Mouse (Mus musculus) cerebellum, adult 11 months (tissue): ENCODE data around the gene BC024978.
A peak's percentile ranks its signal among the peaks of the same experiment; 100 is the strongest.

ENCODE experiments used
- DNase-seq: peaks from one replicate; pipeline ENCODE4 v3.0.0; 2022

The BC024978 gene

DNA sequence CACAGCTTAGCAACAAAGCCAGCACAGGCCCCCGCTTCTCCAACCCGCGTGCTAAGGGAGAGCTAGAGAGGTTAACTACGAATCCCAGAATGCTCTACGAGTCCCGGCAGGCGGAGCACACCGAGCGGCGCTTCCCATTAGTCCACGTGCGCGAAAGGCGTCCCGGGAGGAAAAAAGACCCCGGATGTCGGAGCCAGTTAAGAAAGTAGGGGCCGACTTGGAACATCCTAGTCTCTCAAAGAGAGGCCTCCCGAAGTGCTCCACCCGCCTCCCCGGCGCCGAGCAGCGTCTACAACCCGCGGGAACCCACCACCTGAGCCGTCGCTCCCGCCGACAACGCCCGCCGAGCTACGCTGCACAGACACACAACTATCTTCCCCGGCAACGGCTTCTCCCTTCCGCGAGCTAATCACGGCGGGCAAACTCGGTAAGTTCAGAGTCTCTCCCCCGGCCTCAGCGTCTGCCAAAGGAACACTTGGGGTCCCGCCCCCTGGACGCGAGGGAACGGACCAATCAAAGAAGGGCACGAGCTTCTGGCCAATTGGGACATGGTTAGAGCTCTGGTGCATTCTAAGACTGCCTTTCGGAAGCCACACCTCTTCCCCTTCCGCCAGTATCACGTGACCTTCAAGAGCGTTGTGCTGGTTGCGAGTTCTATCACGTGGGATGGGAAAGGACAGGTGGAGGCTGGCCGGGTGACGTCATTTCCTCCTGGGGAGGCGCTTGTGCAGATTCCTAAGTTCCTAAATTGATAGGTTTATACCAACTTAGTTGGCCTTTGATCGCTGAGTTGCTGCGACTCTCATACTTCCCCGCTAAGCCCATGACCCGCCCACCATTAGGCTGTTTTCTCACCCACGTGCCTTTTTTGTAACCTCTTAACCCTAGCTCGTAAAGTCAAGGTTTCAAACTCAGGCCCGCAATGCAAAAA lies at the start of gene BC024978, which contains the start of gene Snrpa:
Gene BC024978 (plus strand): TSS at position 101 of the 931 bp plus-strand sequence.
Gene Snrpa (minus strand): TSS at position 591 of the 931 bp plus-strand sequence.
- DNase-seq = peak; percentile 94

DNA sequence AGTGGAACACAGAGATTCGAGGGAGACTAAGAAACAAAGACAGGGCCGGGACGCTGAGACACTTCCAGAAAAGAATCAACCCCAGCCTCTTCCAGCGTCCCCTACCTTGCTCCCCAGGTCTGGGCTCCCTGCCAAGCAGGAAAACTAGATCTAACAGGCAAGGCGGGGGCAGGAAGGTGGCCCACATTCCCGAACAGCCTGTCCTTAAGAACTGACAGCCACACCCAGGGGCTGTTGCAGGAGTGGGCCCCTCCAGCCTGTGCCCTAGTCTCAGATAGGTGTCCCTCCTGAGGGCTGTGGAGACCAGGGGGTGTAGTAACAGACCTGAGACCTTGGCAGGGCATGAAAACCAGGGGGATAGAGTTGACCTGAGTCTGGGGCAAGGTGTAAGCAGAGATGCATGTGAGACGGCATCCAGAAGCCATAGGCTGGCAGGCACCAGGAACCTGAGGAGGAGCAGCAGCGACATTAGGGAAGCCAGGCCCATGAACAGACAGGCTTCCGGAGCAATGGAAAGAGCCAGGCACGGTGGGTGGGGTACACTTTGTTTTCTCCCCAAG lies 42.3 kb upstream of the BC024978 start, which contains the start of gene Cyp2t4:
Gene Cyp2t4 (plus strand): TSS at position 510 of the 560 bp plus-strand sequence.
- DNase-seq = no peak

DNA sequence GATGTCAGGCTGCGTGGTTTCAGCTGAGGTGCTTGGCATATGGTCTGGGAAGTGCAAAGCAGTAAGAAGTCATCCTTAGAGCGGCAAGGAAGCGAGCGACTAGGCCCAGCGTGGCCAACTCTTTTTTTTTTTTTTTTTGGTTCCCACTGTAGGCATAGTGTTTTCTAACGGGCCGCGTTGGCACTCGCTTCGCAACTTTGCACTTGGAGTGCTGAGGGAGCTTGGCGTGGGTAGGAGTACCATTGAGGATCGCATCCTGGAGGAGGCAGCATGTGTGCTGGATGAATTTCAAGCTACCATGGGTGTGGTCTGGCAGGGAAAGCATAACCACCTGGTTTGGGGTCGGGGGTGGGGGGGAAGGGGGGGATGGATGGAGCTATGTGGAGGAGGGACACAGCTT lies 39.6 kb upstream of the BC024978 start:
- no peak for DNase-seq

DNA sequence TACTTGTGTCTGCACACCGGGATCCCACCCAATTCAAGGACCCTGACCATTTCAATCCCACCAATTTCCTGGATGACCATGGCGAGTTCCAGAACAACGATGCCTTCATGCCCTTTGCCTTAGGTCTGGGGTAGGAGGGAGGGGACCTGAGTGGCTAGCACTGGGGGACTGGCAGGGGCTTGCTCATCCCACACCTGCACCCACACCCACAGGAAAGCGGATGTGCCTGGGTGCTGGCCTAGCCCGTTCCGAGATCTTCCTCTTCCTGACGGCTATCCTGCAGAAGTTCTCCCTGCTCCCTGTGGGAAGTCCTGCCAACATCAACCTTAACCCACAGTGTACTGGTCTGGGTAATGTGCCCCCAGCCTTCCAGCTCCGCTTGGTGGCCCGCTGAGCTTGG lies 37.4 kb upstream of the BC024978 start:
- DNase-seq = peak; percentile 6

DNA sequence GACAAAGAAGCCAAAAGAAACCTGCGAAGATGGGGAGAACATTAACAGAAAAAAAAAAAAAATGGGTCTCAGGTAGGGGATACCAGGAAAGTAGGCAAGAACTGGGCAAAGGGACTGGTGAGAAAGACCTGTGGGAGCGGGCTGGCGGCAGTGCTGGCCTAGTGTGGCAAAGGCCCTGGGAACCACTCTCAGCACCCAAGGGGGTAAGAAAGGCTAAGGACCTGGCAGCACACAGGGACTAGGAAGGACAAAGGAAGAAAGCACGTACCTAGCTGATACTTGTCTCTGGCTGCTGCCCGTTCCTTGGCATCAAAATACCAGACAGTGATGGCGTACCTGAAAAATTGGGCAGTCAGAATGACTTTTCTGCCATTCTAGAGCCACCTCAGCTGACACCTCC lies 36.3 kb upstream of the BC024978 start:
- DNase-seq = peak; percentile 16

DNA sequence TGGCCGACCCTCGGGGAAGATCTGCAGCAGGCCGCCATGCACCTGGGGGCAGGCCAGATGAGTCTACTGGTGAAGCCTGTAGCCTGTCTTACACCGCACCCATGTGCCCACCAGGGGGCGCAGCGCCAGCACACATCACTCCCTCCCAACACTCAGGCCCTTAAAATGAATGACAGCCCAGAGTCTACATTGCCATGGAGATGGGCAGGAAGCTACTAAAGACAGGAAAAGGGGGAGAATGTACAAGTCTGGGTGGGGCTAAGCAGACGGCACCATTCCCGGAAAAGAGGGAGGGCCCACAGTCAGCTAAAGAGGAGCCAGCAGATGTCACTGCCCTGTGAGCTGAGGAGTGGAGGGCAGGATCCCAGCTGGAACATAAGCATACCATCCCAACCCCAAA lies 35.7 kb upstream of the BC024978 start:
- DNase-seq = peak; percentile 83

DNA sequence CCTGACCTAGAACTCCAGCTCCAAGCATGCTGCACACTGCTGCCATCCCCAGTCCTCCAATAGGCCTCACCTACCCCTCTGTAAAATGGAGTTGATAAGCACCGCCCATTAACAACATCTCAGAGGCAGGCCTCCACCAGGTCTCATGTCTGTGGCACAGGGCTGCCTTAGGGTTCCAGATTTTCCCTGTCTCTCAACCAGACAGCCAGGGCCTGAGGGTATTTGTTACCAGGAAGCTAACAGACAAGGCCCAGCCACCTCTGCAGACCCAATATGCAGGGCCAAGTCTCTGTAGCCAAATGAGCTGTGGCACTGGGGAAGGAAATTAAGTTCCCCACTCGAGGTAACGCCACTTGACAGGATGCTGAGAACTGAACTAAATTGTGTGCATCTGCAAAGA lies 34.7 kb upstream of the BC024978 start:
- DNase-seq = peak; percentile 6

DNA sequence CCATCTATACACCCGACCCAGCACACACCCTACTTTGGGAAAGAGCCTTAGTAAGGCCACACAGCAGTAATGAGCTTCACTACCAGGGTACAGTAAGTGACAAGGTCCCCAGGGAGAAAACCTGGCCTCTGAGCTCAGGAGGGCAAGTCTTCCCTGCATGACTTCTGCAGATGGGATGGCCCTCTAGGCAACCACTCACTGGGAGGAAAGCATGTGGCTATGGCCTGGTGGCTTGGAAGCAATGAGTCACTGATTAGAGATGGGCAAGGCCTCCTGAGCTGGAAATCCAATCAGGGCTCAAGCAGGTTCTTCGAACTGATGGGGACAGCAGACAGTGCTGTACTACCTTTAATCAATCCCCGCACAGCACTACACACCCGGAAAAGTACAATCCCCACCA lies 33.8 kb upstream of the BC024978 start:
- DNase-seq = peak; percentile 13

DNA sequence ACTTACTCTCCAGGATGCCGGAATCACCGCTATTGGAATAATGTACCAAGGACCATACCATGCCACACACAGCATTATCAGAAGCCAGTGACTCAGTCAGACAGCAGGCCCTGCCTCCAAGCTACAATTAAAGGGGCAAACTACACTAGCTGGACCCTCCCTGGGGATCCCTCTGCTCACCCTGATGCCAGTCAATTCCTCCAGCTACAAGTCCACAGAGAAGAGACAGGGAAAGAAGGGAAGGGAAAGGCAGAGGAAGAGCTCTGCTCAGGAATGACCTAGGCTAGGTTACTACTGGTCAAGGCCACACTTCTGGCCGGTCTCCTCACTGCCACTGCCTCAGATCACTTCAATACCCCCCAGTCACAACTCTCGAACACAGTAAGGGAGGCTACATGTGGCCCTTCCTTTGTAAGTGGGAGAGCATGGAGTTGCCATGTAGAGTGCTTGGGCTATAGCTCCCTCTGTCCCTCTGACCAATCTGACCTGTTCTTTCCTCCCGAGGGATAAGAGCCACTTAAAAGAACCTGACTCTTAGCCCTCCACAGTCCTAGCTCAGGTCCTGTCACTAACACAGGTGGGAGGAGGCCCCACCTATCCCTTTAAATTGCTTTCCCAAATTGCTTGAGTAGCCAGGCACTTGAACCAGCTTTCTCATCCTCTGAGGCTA lies 32.7 kb upstream of the BC024978 start:
- no peak for DNase-seq

DNA sequence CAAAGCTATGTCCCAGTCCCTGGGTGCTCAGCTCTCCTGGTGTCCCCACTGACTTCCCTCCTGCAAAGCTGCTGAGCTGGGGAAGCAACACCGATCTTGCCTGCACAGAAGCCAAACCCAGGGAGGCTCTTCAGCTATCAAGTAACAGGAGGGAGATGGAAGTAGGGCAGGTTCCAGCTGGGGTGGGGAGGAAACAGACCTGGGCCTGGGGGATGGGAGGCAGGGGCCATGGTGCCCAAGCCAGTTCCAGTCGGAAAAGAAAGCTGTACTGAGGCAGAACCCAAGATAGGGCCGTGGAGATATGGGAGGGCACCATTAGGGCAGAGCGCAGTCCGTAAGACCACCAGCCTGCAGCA lies 32.2 kb upstream of the BC024978 start:
- no peak for DNase-seq

DNA sequence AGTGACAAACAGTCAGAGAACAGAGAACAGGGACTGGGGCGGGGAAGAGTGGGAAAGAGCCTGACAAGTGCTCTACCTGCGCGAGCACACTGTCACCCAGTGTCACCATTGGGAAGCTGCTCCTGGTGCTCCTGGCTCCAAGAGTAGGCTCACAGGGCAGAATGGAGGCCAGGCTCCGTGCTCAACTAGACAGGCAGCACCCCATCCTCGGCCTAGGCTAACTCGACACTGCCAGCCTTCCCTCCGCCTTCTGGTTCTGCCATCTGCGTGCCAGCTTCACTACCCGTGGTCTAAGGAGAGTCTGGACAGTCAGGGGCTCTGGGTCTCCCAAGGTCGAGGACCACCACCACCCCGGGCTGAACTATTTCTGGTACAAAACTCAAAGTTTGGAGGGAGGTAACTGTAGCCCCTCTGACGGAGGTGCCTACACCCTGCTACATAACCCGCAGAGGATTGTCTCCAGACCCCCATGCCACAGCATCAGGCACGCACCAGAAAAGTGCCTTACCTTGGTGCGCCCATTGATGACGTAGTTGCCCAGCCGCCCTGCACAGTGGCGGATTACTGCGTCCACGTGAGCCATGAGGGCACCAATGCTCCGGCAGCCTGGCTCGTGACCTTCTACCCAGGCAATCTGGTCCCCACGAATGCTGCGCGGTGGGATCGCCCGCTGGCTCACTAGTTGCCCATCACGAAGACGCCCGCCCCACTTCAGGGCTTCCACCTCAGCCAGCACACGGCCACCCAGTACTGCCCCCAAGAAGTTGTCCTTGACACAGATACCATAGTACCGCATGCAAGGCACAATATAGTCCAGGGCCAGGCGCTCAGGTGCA lies 31.3 kb upstream of the BC024978 start:
- DNase-seq = peak; percentile 57

DNA sequence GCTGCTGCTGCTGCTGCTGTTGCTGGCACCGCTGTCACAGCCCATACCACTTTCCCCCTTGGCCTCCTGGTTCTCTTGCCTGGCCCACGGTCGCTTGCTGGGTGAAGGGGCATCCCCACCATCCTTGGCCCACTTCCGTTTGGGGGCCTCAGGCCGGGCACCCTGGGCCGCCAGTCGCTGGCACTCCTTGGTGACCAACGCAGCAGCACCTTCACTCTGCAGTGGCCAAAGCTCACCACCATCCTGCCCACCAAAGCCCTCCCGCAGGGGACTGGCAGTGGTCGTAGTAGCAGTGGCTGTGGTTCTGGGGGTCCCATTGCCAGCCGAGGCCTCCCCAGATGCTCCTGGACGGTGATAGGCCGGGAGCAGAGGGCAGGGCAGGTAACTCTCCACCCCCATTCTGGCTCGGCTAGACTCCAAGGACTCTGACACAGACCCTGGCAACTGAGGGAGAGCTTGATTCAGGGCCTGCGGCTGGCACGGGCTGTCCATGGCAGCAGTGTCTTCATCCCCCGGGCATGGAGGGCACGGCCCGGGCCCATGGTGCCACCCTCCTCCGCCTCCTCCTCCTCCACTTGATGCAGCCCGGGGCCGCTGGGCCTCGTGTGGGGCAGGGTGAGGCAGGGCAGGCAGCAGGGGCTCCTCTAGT lies 30.4 kb upstream of the BC024978 start:
- DNase-seq = peak; percentile 66

DNA sequence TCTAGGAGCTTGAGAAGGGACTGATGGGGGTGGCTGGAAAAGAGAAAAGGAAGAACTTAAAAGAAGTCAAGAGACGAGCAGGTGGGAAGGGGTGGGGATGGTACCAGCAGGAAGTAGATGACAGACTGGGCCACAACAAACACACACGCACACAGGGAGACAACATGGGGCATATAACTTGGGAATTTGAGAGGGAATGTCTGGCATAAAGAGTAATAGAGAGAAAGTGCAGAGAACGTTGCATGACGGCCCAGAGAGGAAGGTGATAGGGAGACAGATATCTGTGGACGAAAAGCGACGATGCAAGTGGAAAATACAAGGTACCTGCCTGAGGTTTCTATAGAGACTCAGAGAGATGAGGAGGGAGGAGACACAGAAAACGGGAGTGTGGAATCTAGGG lies 29.9 kb upstream of the BC024978 start:
- peak; percentile 28 for DNase-seq

DNA sequence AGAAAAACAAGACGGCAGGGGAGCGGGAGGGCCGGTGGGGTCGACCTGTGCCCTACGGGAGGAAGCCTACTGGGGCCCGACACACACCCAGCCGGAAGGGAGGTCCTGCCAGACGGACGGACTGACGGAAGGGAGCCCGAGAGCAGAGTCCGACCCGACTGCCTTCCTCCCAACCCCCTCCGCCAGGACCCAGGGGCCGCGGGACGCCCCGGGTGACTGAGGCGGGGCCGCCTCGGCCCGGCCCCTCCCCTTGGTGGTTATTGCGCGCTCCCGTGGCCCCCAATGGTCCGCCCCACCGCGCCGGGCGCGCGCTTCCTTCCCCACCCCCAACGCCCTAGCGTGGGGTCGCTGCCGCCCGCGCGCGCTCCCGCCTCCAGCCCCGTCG lies 29.4 kb upstream of the BC024978 start:
- DNase-seq = peak; percentile 79

DNA sequence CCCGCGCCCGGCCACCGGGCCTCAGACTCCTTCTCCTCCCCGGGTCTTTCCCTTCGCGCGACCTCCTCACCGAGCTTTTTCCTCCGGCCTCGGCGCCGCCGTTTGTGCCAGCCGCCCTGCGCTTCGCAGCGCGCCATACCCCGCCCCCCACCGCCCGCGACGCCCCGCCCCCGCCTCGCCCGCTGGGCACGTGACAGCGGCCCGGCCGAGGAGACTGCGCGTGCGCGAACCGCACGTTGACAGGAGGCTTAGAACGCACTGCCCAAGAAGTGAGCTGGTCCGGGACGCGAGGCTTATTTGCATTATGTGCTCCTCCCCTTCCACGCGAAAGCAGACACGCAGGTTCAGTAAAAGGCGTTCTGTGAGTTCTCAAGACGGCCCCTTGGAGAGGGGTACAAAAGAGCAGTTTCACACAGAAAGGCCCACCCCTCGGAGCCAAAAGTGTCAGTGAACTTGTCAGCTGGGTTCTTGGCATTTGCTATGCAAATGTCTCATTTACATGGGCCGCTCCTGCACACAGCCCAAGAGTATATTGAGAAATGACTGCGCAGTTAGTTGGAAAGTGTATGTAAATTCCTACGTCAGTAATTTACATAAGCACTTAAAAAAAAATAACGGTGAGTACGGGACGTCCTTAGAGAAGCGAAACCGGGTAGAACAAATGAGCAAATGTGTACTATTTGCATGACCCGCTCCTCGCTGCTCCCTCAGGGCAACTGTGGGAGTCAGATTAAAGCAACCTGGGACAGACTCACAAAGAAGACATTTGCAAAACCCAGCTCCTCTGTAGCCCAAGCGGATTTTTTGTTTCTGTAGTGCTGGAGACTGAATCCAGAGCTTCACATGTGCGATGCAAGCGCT lies 28.7 kb upstream of the BC024978 start, which contains the start of gene Egln2:
Gene Egln2 (minus strand): TSS at position 189 of the 861 bp plus-strand sequence.
- DNase-seq = peak; percentile 94

DNA sequence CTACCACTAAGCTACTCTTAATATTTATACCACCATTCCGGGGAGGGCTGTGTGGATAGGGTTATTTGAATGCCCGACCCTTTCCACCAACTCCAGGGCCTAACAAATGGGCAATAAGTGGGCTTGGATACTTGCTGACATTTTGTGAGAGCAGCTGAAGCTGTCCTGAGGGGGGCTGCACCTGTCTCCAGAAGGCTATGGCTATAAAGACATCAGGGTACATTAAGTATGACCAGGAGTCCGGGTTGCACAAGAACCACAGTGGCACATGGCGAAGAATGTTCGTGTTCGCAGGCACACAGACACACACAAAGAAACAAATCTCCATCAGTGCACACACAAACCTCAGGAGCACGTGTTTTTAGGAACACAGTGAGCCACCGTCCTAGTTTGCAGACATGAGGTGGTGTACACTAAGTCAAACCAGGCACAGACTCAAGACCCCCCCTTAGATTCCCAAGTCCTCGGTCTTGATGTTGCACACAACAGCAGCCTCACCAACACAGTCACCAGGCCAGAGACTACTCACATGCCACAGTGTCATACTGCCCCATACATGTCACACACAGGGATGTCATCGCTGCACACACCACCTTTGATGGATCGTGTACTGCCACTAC lies 28.0 kb upstream of the BC024978 start:
- no peak for DNase-seq

DNA sequence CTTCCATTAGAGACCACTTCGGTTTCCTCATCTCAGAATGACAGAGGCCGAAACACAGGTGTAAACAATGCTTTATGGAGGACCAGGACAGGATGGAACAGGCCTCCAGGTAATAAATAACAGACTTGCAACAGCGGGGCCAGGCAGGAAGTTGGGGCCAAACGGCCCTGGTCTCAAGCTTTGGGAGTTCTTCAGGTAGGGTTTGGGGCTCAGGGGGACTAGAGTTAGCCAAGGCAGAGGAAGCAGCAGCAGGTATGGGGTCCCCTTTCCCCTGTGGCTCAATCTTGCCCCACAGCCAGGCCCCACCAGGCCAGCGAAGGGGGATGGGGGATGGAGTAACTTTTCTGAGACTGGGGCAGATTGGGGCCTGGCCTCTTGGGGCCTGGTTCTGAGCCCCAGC lies 27.2 kb upstream of the BC024978 start:
- no peak for DNase-seq

DNA sequence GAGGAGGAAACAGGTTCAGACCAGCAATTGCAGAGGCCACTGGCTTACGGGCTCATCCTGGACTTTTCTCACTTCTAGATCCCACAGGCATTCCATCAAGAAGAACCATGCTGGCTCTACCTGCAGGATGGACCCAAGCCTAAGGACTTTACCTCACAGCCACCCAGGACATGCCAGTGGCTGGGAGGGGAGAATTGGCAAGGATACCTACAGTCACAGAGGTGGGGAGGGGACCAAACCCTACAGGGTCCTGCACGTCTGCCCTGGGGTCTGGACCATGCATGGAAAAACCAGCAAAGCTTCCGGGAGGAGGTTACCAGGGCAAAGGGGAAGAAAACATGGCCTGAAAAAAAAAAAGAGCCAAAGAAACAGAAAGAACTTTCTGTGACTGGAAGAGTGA lies 24.6 kb upstream of the BC024978 start:
- DNase-seq = no peak

DNA sequence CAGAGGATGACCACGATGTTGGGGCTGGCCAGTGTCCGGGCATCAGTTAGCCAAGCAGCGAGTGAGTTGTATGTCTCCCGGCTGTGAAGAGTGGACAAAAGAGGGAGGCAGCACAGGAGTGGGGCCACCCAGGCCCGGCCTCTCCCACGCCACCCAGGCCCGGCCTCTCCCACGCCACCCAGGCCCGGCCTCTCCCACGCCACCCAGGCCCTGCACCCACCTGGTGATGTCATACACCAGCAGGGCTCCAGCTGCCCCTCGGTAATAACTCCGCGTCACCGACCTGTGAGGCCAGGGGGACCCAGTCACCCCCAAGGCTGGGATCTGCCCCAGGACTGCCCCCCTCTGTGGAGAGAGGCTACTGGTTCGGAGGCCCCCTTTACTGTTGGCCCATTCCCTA lies 21.1 kb upstream of the BC024978 start:
- DNase-seq = peak; percentile 17

DNA sequence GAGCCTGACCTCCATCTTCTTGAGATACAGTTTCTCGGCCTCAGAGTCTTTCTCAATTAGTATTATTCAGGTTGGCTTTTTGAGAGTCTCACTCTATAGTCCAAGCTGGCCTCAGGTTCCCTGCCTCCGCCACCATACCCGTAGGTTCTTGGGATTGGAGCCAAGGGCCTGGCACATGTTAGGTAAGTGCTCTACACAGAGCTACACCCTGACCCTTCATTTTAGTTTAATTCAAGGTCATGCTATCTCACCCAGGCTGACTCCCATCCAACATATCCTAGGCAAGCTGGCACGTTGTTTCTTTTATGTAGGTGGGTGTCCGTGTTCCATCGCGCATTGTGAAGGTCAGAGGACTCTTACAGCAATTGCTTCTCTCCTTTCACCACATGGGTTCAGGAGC lies 20.7 kb upstream of the BC024978 start:
- no peak for DNase-seq

DNA sequence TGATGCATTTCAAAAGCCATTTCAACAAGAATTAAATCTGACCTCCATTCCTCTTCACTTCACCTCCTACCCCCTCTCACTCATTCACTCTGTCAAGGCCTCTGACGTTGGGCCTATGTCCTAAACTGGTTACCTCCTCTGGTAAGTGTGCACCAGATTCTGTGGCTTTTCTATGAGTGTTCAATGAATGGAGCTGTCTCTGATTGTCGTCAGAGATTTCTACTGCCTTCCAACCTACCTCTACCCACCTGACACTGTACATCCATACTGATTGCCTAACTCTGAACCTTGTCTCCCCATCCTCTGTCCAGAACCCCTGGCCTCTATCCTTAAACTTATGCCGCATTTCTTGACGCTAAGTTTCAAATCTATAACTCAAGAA lies 17.6 kb upstream of the BC024978 start:
- DNase-seq = no peak
